Mouse (Mus musculus): Measurements from ENCODE around the gene Serp1.
"Not testable (repeated sequence)": the region's sequence is repeated elsewhere in the genome, so short reads cannot be mapped to it uniquely, and the experiment has no call there.

Gene Serp1

DNA sequence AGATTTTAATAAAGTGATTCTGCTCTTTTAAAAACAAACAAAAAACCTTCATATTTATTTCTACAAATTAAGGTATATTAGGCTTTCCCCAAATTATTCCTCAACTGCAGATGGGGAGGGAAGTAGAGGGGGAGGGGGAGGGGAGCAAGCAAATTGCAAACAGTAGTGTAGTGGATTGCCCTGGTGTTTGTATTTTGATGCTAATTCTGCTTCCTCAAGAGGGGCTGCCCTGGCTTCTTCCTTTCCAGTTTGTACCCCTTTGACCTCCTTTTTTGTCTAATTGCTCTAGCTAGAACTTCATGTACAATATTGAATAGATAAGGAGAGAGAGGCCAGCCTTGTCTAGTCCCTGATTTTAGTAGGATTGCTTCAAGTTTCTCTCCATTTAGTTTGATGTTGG lies 21.0 kb downstream of the Serp1 start:
- no peak for DNase-seq

DNA sequence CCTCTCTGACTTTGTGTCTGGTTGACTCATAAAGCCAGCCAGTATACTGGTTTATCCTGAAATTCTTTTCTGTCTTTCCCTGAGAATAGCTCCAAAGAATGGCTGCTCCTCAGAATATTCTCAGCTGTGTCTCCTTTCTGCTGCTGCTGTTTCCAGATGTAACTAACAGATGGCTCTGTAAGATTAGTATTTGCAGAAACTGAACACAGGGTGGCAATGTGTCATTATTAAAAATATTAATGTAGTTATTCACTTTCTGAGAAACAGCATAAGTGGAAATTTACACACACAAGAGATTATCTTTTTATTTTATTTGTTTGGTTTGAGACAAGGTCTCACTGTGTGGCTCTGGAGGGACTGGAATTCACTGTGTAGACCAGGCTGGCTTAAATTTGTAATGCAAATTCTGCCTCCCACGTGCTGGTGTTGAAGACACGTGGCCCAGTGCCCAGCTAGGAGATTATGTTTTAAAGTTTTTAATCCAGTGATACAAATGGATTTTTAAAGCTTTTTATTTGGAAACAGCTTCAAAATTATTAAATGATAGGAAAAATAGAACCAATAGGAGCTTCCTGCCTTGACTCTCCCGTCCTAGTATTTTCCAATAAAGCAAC lies 21.9 kb downstream of the Serp1 start:
- DNase-seq, result no peak

DNA sequence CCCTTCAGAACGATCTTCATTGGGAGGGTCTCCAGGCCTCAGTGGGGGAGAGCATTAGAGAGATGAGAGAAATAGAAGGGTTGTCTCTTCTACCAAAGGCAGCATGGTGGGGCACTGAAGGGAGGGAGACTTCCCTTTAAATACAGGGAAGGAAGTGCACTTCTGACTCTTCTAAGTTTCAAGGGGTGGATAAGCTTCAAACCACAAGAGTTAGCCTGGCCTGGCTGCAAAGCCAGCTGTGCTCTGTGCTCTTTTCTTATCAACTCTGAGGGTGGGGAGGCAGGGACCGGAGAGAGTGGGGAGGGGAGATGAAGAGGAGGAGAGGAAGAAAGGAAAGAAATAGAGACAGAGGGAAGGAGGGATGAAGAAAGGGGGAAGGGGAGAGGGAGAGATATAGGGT lies 23.7 kb downstream of the Serp1 start:
- no peak for DNase-seq

DNA sequence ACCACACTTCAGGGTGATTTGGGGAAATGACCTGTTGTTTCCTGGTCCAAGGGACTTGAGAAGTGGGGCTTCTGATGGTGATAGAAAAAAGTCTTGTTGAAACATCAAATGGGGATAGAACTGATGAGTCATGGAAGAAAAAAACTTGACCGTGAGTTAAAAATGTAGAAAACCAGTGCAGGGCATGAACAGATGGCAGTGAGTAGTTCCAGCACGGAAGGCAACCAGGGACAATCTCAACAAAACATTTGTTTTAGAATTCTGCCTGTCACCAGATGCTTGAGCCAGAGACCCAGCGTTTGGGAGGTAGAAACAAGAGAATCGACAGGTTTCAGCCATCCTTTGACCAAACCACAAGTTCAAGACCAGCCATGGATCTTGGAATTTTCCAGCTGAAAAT lies 32.1 kb downstream of the Serp1 start:
- no peak for DNase-seq

DNA sequence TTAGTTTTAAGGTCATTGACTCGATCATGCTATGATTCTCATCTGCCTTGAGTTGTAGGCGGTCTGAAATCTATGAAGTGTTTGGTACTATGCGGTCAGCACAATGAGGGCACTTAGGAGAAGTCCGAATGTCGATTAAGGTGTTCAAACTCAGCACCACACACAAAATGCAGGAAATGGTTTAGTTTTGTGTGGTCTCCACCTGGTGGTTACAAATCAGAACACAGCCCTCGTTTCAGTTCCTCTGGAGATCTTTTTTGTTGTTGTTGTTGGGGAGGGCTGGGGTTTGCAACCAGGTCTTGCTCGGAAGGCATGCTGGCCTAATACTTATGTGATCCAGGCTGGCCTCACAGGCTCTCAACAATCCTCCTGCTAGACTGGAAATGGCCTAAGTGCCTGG lies 34.9 kb downstream of the Serp1 start:
- peak; percentile 32 for DNase-seq

DNA sequence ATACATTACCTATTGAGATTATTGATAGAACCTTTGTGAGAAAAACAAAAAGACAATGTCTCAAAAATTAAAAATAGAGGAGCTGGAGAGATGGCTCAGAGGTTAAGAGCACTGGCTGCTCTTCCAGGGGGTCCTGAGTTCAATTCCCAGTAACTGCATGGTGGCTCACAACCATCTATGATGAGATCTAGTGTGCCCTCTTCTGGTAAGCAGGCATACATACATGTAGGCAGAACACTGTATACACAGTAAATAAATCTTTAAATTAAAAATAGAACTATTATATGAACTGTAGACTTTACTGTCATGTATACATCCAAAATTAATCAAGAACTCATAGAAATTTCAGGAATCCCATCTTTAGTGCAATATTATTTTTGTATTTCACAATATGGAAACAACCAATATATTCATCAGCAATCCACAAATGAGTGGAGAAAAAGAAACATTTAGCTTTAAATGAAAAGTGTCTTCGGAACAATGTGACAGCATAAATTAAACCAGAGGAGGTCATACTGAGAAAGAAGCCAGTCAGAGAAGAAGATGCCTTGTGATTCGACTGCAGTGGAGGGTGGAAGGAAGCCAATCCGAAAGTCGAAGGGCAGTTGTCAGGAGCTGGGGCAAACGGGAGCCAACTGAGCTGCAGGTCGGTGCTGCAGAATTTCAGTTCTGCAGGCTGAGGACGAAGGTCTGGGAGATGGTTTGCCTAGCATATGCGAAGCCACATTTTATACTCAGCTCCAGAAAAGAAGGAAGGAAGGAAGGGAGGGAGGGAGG lies 37.5 kb downstream of the Serp1 start:
- DNase-seq, result no peak

DNA sequence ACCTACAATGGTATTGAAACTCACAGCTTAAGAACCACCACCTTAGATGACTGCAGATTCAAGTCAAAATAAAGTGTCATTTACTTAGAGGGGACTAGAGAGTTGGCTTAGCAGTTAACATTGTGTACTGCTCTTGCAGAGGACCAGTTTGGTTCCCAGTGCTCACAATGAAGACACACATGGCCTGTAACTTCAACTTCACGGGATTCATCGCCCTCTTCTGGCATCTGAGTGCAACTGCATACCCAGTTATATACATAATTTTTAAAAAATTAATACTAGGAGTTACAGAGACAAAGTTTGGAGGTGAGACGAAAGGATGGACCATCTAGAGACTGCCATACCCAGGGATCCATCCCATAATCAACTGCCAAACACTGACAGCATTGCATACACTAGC lies 38.6 kb downstream of the Serp1 start:
- no peak for DNase-seq

DNA sequence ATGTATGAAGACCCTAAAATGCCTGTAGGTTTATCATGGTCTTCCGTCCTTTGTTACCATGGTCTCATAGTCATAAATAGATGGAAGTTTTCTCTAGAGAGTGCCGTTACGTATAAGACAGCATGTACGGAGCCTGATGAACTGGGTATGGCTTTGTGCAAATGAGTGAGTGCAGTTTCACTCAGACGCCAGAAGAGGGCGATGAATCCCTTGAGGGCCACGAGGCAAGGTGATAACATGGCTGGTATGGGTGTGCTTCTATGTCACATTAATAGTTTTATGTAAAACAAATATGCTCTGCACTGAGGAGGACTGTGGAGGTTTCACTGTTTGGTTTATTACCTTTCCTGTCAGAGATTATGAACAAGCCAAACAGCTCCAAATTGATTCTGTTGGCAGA lies 39.8 kb downstream of the Serp1 start:
- DNase-seq, result peak; percentile 12

DNA sequence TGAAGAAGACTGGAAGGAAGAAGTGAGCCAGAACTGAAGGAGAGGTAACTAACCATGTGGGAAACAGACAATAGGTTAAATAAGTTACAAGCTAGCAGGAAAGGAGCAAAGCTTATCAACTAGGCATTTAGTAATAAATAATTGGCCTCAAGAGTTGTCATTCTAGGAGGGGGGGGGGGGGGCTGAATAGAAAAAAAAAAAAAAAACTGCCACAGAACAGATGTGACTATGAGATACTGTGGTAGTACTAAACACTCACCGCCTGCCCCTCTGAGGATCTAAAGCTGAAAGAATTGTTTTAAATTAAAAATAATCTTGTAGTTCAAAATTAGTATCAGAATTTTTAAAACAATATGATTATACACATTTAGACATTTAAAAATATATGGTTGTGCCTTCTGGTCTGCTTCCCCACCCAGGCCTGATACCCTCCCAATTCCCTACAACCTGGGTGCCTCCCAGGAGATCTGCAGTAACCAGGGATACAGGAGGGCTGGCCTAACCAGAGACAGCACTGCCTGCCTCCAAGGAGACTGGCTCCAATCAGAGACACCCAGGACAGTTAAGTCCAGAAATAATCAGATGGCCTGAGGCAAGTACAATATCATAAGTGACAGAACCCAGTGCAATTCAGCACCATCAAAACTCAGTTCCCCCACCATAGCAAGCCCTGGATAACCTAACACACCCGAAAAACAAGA lies 46.8 kb downstream of the Serp1 start:
- no peak for DNase-seq

DNA sequence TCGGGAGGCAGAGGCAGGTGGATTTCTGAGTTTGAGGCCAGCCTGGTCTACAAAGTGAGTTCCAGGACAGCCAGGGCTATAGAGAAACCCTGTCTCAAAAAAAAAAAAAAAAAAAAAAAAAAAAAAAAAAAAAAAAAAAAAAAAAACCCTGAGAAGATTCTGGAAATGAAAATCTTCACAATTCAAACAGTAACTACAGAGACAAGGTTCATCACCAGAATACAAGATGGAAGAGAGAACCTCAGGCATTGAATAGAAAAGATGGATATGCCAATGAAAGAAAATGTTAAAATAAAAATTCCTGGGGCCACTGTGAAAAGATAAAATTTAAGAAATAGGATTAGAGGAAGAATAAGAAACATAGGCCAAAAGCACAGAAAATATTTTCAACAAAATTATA lies 50.4 kb downstream of the Serp1 start:
- not testable (repeated sequence) for DNase-seq

Data from retina, postnatal 1 day (tissue).